Comparison of ENCODE assay signal across 17 mouse cellular contexts in genomic region chr7:24517654-24518053, GRCm38 (mm10). TPM values are rescaled to one million over a fixed set of nuclear protein-coding genes. Genes with fewer than 3 reads are reported as not detected.
DNase-seq lines count a peak whose midpoint lies in the region; ATAC-seq and TF ChIP-seq lines count a peak whose summit lies in the region.
"Had no signal": no experiment of that assay in that cellular context is flagged by ENCODE, and none has a peak within 500 bp of the region (broad histone marks: within the 10 kb centered on the region; RNA-seq: fewer than 3 reads in every experiment).

No protein-coding gene starts in this region.

- peak overlapping the region; percentile 50; the same call in 1 of the 2 replicates for H3K27ac ChIP-seq in forebrain, embryonic 12.5 days
- H3K27ac ChIP-seq in forebrain, embryonic 11.5 days (ENCODE audit: low read depth, low read length), result no peak overlapping the region
- 0 out of 2 replicates have a peak overlapping the region, but pooled peaks have one; percentile 1 for H3K27ac ChIP-seq in midbrain, embryonic 12.5 days (replicated peaks)
- no peak overlapping the region for H3K27ac ChIP-seq in midbrain, embryonic 11.5 days (ENCODE audit: low read depth, low read length)
- peak overlapping the region; percentile 80 for H3K27ac ChIP-seq in layer of hippocampus, adult 2 months
- H3K27ac ChIP-seq: macrophage; neural tube, embryonic 12.5 days had no signal

- no peak for TF ChIP-seq CTCF in layer of hippocampus, adult 2 months (conservative IDR thresholded peaks at IDR 0.05)

- DNase-seq in forebrain, embryonic 11.5 days (ENCODE audit: low spot score), result no peak
- DNase-seq in midbrain, embryonic 11.5 days (ENCODE audit: low spot score, missing footprints), result no peak
- DNase-seq in layer of hippocampus, adult 2 months (ENCODE audit: low spot score in 2 of 2), result peak in 1 of 2 experiments; percentile 70
- DNase-seq in right cerebral cortex, postnatal 25 days, result peak; percentile 63
- no peak for DNase-seq in kidney, postnatal 10 days
- no peak for DNase-seq in urinary bladder, adult 18-20 months (ENCODE audit: low spot score in 2 of 2)
- DNase-seq: cerebellum, postnatal 36 days; kidney, postnatal 25 days; liver; thymus, postnatal 14 days had no signal

- WGBS in forebrain, embryonic 12.5 days, result 44% methylated on average over 6 of the region's 6 CpGs
- 56% methylated on average over 6 of the region's 6 CpGs for WGBS in forebrain, embryonic 11.5 days
- WGBS in midbrain, embryonic 12.5 days, result 66% methylated on average over 6 of the region's 6 CpGs
- WGBS in midbrain, embryonic 11.5 days, result 55% methylated on average over 6 of the region's 6 CpGs

- H3K9me3 ChIP-seq in forebrain, embryonic 12.5 days, result no peaks in the 10 kb centered on the region
- no peaks in the 10 kb centered on the region for H3K9me3 ChIP-seq in forebrain, embryonic 11.5 days (ENCODE audit: control insufficient read depth, low read length)
- H3K9me3 ChIP-seq in midbrain, embryonic 12.5 days, result no peaks in the 10 kb centered on the region
- no peaks in the 10 kb centered on the region for H3K9me3 ChIP-seq in midbrain, embryonic 11.5 days (ENCODE audit: control insufficient read depth, low read length)
- H3K9me3 ChIP-seq: neural tube, embryonic 12.5 days had no signal

- no peak for ATAC-seq in forebrain, embryonic 12.5 days (ENCODE audit: low FRiP score)
- ATAC-seq in forebrain, embryonic 11.5 days (replicated peaks; ENCODE audit: low FRiP score), result no peak
- ATAC-seq in midbrain, embryonic 12.5 days (ENCODE audit: low FRiP score, low read depth), result no peak
- ATAC-seq in midbrain, embryonic 11.5 days (ENCODE audit: low FRiP score), result no peak
- ATAC-seq: Patski had no signal

- H3K4me1 ChIP-seq in forebrain, embryonic 12.5 days, result no peaks in the 10 kb centered on the region
- no peaks in the 10 kb centered on the region for H3K4me1 ChIP-seq in forebrain, embryonic 11.5 days (replicated peaks; ENCODE audit: control insufficient read depth, insufficient read depth, low read length)
- 0 out of 2 replicates have a peak, but pooled peaks cover 2% of the 10 kb centered on the region for H3K4me1 ChIP-seq in midbrain, embryonic 12.5 days
- no peaks in the 10 kb centered on the region for H3K4me1 ChIP-seq in midbrain, embryonic 11.5 days (ENCODE audit: control insufficient read depth, insufficient read depth, low read length)
- H3K4me1 ChIP-seq: neural tube, embryonic 12.5 days had no signal

- H3K4me2 ChIP-seq in forebrain, embryonic 12.5 days, result no peak overlapping the region
- no peak overlapping the region for H3K4me2 ChIP-seq in forebrain, embryonic 11.5 days (ENCODE audit: low read depth, low read length, severe bottlenecking)
- H3K4me2 ChIP-seq in midbrain, embryonic 12.5 days (replicated peaks), result no peak overlapping the region
- no peak overlapping the region for H3K4me2 ChIP-seq in midbrain, embryonic 11.5 days
- H3K4me2 ChIP-seq: neural tube, embryonic 12.5 days had no signal

- no peak overlapping the region for H3K9ac ChIP-seq in forebrain, embryonic 12.5 days
- H3K9ac ChIP-seq in forebrain, embryonic 11.5 days (ENCODE audit: low read length), result no peak overlapping the region
- H3K9ac ChIP-seq in midbrain, embryonic 12.5 days (replicated peaks), result no peak overlapping the region
- no peak overlapping the region for H3K9ac ChIP-seq in midbrain, embryonic 11.5 days (ENCODE audit: low read length)
- H3K9ac ChIP-seq: neural tube, embryonic 12.5 days had no signal

- H3K36me3 ChIP-seq in forebrain, embryonic 12.5 days (replicated peaks), result peaks cover 51% of the 10 kb centered on the region
- no peaks in the 10 kb centered on the region; the same call in 1 of the 2 replicates for H3K36me3 ChIP-seq in forebrain, embryonic 11.5 days (ENCODE audit: control insufficient read depth, insufficient read depth, low read length)
- H3K36me3 ChIP-seq in midbrain, embryonic 12.5 days, result peaks cover 59% of the 10 kb centered on the region
- peaks cover 5% of the 10 kb centered on the region for H3K36me3 ChIP-seq in midbrain, embryonic 11.5 days (ENCODE audit: control insufficient read depth, insufficient read depth, low read length)

- no peak overlapping the region for H3K4me3 ChIP-seq in forebrain, embryonic 12.5 days (replicated peaks)
- no peak overlapping the region for H3K4me3 ChIP-seq in forebrain, embryonic 11.5 days (ENCODE audit: low read depth, low read length)
- no peak overlapping the region for H3K4me3 ChIP-seq in midbrain, embryonic 12.5 days
- no peak overlapping the region for H3K4me3 ChIP-seq in midbrain, embryonic 11.5 days (ENCODE audit: low read depth, low read length)
- no peak overlapping the region for H3K4me3 ChIP-seq in layer of hippocampus, adult 2 months
- H3K4me3 ChIP-seq: erythroblast, embryonic 14.5 days; neural tube, embryonic 12.5 days had no signal

- no peaks in the 10 kb centered on the region for H3K27me3 ChIP-seq in forebrain, embryonic 12.5 days
- no peaks in the 10 kb centered on the region for H3K27me3 ChIP-seq in forebrain, embryonic 11.5 days (ENCODE audit: control insufficient read depth, insufficient read depth, low read length)
- H3K27me3 ChIP-seq in midbrain, embryonic 12.5 days, result no peaks in the 10 kb centered on the region
- no peaks in the 10 kb centered on the region for H3K27me3 ChIP-seq in midbrain, embryonic 11.5 days (ENCODE audit: control insufficient read depth, insufficient read depth, low read length)
- H3K27me3 ChIP-seq: neural tube, embryonic 12.5 days; Patski had no signal

RNA-seq across cellular contexts. Expression of gene AC161166.1, which starts 5.4 kb away (rescaled TPM):
- 1.6 and 1.7 TPM in 2 replicates for polyA plus RNA-seq in forebrain, embryonic 12.5 days (2016; fragmentation: Nextera tagmentation; extraction: Ambion mirVana)
- polyA plus RNA-seq in forebrain, embryonic 11.5 days (2014; fragmentation: Nextera tagmentation; extraction: Ambion mirVana), result 0.96 and 1.3 TPM in 2 replicates
- polyA plus RNA-seq in midbrain, embryonic 12.5 days (2016; fragmentation: Nextera tagmentation; extraction: Ambion mirVana), result 2.1 and 2.3 TPM in 2 replicates
- polyA plus RNA-seq in midbrain, embryonic 11.5 days (2014; fragmentation: Nextera tagmentation; extraction: Ambion mirVana), result 0.55 and 0.59 TPM in 2 replicates
- total RNA-seq in layer of hippocampus, adult 2 months (2021), result not detected
- total RNA-seq: heart, adult 8-10 months had no signal
- polyA plus RNA-seq: erythroblast, embryonic 14.5 days; macrophage had no signal

RNA-seq across cellular contexts. Expression of gene Zfp428, which starts 10.8 kb away (rescaled TPM):
- polyA plus RNA-seq in forebrain, embryonic 12.5 days (2016; fragmentation: Nextera tagmentation; extraction: Ambion mirVana), result 170 and 182 TPM in 2 replicates
- polyA plus RNA-seq in forebrain, embryonic 11.5 days (2014; fragmentation: Nextera tagmentation; extraction: Ambion mirVana), result 109 and 114 TPM in 2 replicates
- polyA plus RNA-seq in midbrain, embryonic 12.5 days (2016; fragmentation: Nextera tagmentation; extraction: Ambion mirVana), result 163 and 178 TPM in 2 replicates
- 83.8 and 83.9 TPM in 2 replicates for polyA plus RNA-seq in midbrain, embryonic 11.5 days (2014; fragmentation: Nextera tagmentation; extraction: Ambion mirVana)
- total RNA-seq in layer of hippocampus, adult 2 months (2021), result 10 to 100 TPM; 32.6 to 41.6 TPM

RNA-seq across cellular contexts. Expression of gene Irgq, which starts 12.8 kb away (rescaled TPM):
- polyA plus RNA-seq in forebrain, embryonic 12.5 days (2016; fragmentation: Nextera tagmentation; extraction: Ambion mirVana), result 24.7 and 25.2 TPM in 2 replicates
- 16.1 and 16.4 TPM in 2 replicates for polyA plus RNA-seq in forebrain, embryonic 11.5 days (2014; fragmentation: Nextera tagmentation; extraction: Ambion mirVana)
- polyA plus RNA-seq in midbrain, embryonic 12.5 days (2016; fragmentation: Nextera tagmentation; extraction: Ambion mirVana), result 30.4 and 31.5 TPM in 2 replicates
- 13.4 and 14.0 TPM in 2 replicates for polyA plus RNA-seq in midbrain, embryonic 11.5 days (2014; fragmentation: Nextera tagmentation; extraction: Ambion mirVana)
- 10 to 100 TPM; 61.9 to 63.0 TPM for total RNA-seq in layer of hippocampus, adult 2 months (2021)

RNA-seq across cellular contexts. Expression of gene Pinlyp, which starts 28.3 kb away (rescaled TPM):
- not detected in 2 replicates for polyA plus RNA-seq in forebrain, embryonic 12.5 days (2016; fragmentation: Nextera tagmentation; extraction: Ambion mirVana)
- not detected in 2 replicates for polyA plus RNA-seq in forebrain, embryonic 11.5 days (2014; fragmentation: Nextera tagmentation; extraction: Ambion mirVana)
- not detected in 2 replicates for polyA plus RNA-seq in midbrain, embryonic 12.5 days (2016; fragmentation: Nextera tagmentation; extraction: Ambion mirVana)
- polyA plus RNA-seq in midbrain, embryonic 11.5 days (2014; fragmentation: Nextera tagmentation; extraction: Ambion mirVana), result not detected in 2 replicates
- total RNA-seq in layer of hippocampus, adult 2 months (2021), result not detected
- total RNA-seq: heart, adult 8-10 months had no signal
- polyA plus RNA-seq: erythroblast, embryonic 14.5 days; macrophage; neural tube, embryonic 12.5 days had no signal

RNA-seq across cellular contexts. Expression of gene Xrcc1, which starts 28.4 kb away (rescaled TPM):
- polyA plus RNA-seq in forebrain, embryonic 12.5 days (2016; fragmentation: Nextera tagmentation; extraction: Ambion mirVana), result 105 and 107 TPM in 2 replicates
- 140 and 150 TPM in 2 replicates for polyA plus RNA-seq in forebrain, embryonic 11.5 days (2014; fragmentation: Nextera tagmentation; extraction: Ambion mirVana)
- polyA plus RNA-seq in midbrain, embryonic 12.5 days (2016; fragmentation: Nextera tagmentation; extraction: Ambion mirVana), result 89.8 and 101 TPM in 2 replicates
- 91.9 and 101 TPM in 2 replicates for polyA plus RNA-seq in midbrain, embryonic 11.5 days (2014; fragmentation: Nextera tagmentation; extraction: Ambion mirVana)
- total RNA-seq in layer of hippocampus, adult 2 months (2021), result 10 to 100 TPM; 38.9 to 40.9 TPM

Comparison
In these comparisons a context has a peak if more than half of its experiments do, and no peak if none do; other contexts are left out.
1. H3K27ac ChIP-seq: peak in forebrain, embryonic 12.5 days (single experiment), midbrain, embryonic 12.5 days (single experiment) and layer of hippocampus, adult 2 months (single experiment); none in forebrain, embryonic 11.5 days (single experiment) and midbrain, embryonic 11.5 days (single experiment).